Mouse (Mus musculus) monocyte, adult 5-6 weeks (primary cell): ENCODE results near the gene Smok2a. TPM values are rescaled to one million over a fixed set of nuclear protein-coding genes. Genes with fewer than 3 reads are reported as not detected.
"Not testable (repeated sequence)": the region's sequence is repeated elsewhere in the genome, so short reads cannot be mapped to it uniquely, and the experiment has no call there.

Experiments used
- ATAC-seq: fragments of 153-309, 156-312 bp; replicated peaks from 2 replicates; pipeline ENCODE4 v1.8.0; 2017; ENCODE audit warnings: mild to moderate bottlenecking; ENCODE audit not compliant: low TSS enrichment, insufficient number of reproducible peaks, severe bottlenecking, poor library complexity, low FRiP score
- total RNA-seq: library from RNA; stranded (forward); fragments of 200-1000, 200-491, 200-594 nt; gene quantifications from 3 replicates; pipeline ENCODE4 v1.2.3, GENCODE M21; 2017

The Smok2a gene
- total RNA-seq, result not detected in 3 replicates

DNA sequence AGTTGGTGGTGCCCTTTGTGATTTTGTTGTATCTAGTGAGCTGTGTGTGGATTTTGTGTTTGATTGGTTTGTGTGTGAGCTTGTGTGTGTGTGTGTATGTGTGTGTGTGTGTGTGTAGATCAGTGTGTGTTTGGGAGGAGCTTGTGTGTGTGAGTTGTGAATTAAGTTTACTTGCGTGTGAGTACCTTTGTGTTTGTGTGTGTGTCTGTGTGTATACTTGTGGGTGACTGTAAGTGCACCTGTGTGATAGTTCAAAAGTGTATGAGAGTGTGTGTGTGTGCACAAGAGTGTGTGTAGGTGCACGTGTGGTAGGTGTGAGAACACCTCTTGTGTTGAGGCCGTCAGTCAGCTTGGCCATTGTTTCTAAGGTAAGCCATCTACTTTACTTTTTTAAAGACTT is at the start of gene Smok2a:
Gene Smok2a (plus strand): TSS at position 301 of the 400 bp plus-strand sequence.
- no peak for ATAC-seq

DNA sequence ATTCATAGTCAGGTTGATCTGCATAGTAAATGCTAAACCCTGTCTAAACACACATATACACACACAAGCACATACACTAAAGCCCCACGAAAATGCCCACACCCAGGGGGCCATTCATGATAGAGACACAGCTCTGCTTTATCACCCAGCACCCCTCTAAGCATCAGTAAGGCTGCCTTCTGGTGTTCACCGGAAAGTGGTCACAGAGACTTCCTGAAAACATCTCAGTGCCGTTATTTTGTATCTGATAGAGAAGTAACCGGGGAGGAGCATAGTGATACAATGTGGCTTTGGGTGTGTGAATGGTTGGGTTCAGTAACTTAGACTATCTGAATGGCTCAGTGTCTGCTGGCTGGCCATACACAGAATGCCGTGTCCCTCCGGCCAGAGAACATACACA is 47.4 kb upstream of the Smok2a start:
- peak; percentile 21; the same call in 1 of the 2 replicates for ATAC-seq

DNA sequence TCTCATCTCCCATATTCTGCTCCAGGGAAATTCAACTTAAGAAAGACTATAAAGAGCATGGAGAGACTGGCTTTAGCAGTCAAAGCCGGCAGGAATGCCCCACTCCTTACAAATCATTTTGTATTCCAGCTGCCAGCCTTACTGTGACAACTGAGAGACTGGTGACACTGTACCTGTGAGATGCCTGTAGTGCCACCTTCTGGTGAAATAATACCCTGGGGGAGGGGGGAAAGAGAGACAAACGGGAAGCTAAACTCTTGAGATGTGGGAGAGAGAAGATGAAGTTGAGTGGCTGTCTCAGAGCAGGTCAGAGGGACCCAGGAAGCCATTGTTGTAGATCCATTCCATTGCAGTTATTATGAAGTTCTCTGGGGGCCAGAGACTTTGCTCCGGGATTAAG is 47.0 kb upstream of the Smok2a start:
- ATAC-seq, result peak; percentile 50; the same call in 1 of the 2 replicates

DNA sequence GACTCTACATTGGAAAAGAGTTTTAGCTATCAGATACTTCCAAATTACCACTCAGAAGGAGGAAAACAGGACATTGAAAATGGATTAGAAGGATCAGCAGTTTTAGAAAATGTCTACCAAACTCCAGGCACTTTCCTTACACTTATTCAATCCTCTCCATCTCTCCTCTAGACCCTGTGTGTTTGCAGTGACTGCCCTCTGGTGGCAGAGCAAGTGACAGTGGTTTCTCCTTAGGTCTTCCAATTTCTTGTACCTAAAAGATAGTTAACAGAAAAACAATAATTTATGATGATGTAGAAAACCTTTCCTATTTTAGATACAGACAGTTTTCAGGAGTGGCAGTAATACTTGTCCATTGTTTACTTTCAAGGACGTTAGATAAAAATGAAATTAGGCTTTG is 45.4 kb upstream of the Smok2a start:
- ATAC-seq, result 0 out of 2 replicates have a peak, but pooled peaks have one; percentile 44

DNA sequence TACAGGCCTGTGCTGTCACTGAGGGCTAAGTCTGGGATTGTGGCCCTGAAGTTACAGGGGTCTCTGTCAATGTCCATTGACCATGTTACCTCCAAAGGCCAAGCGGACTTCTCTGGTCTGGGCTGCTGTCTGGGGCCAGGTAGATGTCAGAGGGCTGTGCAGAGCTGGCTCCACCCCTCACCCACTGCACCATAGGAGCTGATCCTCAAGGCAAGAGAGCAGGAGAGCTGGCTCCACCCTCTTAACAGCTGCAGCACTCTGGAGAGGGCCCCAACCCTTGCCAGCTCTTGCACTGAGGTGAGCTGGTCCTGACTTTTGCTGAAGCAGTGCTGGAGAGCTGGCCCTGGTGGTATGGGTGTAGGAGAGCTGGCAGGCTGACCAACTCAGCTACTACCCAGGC is 43.2 kb upstream of the Smok2a start:
- not testable (repeated sequence) for ATAC-seq

DNA sequence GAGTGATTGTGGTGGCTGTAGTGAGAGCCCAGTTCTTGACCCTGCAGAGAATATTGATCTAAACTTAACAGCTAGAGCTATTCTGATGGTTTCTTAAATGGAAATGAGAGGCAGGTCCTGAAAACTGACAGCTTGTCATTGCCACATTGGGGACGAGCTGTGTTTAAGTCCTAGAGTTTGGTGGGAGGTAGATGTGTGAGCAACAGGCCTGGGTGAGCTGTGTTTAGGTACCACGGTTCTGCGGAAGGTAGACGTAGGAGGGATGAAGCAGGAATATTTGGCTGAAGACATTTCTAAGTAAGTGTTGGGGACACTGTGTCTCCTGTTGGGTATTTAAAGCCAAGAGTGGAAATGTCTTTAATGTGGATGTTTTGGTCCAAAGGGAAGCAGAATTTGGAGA is 42.0 kb upstream of the Smok2a start:
- ATAC-seq, result not testable (repeated sequence)

DNA sequence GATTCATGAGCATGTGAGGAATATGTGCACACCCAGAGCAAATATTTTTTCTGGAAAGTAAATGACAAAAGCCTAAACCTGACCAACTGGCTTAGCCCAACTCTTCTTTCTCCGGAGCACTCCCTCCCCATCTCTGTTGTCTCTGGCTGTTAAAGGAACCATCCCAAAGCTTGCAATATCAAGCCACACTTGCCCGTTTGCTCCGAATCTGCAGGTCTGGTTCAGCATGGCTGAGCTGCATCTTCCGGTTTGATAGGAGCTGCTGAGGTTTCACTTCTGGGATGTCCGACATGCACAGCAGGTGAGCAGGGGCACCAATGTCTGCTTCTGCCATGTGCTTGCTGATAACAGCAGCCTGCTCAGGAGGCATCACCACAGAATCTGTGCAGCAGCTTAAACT is 40.5 kb upstream of the Smok2a start:
- ATAC-seq, result not testable (repeated sequence)

DNA sequence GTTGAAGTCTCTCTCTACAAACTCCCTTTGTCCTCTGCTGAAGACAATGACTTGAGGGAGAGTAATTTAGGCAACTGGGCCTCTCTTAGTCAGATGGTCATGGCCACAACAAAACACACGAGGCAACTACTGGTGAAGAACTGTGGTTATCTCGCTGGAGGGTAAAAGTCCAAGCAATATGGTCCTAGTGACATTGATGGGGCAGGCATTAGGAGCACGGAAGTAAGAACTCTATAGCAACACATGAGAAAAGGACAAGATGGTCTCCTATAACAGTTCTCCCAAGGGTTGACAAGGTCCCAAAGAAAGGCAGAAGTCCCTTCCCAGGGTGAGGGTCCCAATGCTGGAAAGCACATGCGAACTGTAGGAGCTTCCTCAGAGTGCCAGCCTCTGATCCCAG is 38.3 kb upstream of the Smok2a start:
- not testable (repeated sequence) for ATAC-seq

DNA sequence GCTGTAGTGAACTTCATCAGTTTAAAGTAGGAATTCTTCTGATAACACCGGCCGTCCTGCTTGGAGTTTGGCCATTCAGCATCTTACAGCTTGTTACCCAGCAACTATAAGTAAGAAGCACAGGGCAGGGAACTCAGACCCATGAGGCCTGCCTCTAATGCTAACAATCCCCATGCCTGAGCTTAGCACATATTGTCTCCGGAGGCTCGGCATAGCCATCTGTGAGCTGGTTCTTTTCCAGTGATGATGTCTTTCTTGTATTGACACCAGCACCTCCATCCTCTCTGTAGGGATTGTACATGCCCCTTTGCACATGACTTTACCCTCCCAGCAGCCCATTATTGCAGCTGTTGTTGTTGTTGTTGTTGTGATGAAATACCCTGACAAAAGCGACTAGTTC is 36.5 kb upstream of the Smok2a start:
- ATAC-seq, result not testable (repeated sequence)

DNA sequence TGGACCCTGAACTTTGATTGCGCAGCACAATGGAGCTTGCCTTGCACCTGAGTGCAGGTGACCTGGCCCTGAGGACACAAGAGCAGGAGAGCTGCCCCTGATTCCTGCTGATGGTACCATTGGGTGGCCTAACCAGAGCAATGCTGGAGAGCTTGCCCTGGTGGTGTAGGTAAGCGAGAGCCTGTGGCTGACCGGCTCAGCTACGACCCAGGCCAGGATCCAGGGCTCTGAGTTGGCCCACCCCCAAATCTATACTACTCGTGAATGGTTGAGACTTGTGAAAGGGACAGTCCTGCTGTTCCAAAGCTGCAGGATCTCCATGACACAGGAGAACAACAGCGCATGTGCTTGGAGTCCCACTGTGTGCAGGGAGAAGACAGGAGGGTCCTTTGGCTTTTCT is 34.4 kb upstream of the Smok2a start:
- ATAC-seq, result not testable (repeated sequence)

DNA sequence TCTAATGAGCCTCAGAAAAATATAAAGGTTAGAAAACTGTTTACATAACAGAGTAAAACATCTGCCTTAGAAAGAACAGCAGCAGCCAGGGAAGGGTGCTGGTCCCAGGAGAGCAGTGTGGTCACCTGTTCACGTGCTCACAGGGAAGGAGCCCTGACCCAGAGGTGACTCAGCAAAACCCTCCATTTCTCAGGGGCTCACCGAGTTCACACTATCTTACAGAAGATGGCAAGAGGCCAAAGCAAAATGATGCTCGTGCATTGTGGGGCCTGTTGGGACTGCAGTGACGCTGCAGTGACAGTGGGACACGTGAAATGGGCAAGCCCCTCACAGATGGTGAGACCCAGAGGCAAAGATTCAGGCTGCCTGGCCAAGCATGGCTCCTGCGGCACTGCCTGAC is 33.4 kb upstream of the Smok2a start:
- ATAC-seq, result not testable (repeated sequence)

DNA sequence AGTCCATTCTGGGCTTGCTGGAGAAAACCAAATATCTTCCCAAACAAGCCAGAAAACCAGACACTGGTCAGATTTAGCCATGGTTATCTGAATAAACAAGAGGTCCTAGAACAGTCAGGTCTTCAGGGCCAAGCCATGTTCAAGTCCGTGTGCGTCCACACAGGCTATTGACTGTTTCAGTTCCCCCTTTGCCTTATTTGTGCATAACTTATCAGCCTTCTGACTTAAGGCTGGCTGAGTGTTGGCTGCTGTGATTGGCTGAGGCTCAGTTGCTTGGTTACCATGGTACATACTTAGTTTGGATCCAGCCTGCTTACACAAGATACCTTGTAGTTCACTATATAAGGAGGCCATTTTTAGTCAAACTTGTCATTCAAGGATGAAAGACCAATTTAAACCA is 32.1 kb upstream of the Smok2a start:
- not testable (repeated sequence) for ATAC-seq

DNA sequence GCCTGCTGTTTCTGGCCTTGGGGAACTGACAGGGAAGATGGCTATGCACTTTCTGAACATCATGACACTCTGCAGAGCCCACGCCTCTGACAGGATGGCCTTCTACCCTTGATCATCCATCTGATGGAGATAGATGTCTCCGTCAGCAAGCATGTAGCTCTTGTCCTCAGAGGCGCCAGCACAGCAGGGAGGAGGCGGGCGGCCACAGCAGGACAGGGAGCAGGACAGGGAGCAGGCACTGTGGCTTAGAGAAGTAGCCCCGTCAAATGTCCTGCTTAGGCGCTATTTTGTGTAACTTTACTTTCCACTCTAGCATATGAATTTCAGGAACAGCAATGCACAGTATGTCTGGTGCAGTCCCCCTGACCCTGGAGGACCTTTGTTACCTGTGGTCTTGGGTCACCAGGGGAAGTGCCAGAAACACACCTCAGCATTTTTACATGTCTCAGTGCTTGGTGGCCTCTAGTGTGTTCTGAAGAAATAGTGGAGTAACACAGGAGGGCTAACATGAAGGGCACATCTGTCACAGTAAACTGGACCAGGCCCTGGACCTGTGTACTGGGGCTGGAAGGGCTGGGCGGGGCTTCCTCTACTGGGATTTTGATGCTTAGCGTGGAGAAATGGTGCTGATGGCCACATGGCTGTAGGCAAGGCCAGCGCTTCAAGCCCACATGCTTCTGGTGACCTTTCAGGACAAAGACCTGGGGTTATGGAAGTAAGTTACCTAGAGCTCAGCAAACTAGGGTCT is 30.0 kb upstream of the Smok2a start:
- not testable (repeated sequence) for ATAC-seq

DNA sequence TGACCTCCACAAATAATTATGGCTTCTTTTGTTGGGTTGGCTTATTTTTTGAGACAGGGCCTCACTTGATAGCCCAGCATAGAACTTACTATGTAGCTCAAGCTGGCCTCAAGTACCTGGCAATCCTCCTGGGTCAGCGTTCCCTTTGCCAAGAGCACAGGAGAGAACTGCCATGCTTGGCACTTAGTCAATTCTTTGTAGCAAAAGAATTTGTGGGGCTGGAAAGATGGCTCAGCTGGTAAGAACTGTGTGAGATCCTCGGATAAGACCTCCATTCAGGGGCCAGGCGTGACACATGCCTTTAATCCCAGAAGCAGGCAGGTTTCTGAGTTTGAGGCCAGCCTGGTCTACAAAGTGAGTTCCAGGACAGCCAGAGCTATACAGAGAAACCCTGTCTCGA is 24.5 kb upstream of the Smok2a start:
- ATAC-seq, result not testable (repeated sequence)

DNA sequence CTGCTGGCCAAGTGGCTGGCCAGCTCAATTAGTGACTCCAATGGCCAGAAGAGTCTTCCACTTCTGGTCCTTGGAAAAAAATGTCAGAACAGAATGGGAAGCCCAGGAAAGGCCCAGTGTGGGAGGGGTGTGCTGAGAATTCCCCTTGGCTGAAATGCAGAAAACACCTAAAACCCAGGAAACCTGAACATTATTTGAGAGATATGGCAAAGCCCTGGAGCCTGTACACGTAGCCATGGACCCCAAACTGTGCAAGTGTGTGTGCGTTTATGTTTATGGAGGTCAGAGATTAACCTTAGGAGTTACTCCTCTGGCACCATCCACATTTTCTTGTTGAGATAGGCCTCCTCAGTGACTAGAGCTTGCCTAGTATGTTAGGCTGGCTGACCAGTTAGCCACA is 22.2 kb upstream of the Smok2a start:
- ATAC-seq, result not testable (repeated sequence)

DNA sequence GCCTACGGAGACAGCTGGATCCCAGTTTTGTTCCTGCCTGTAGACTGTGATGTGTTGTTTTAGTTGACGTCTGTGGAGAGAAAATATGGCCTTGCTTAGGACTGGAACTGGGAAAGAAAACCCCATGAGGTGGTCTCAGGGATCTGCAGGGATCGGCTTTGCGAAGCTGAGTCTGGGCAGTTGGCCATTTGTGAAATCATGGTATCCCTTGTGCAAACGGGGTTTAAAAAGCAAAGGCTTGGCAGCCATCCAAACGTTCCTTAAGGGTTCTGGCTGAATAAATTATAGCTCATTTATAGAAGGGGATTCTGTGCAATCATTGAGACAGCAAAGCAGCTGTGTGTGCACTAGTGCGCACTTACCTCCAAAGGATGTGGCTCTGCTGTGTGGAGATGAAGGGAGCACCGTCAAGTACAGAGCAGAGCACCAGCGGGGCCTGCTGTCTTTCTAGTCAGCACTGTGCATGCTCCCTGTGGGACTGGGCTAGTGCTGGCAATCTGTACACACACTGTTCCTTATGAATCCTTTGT is 21.0 kb upstream of the Smok2a start:
- not testable (repeated sequence) for ATAC-seq

DNA sequence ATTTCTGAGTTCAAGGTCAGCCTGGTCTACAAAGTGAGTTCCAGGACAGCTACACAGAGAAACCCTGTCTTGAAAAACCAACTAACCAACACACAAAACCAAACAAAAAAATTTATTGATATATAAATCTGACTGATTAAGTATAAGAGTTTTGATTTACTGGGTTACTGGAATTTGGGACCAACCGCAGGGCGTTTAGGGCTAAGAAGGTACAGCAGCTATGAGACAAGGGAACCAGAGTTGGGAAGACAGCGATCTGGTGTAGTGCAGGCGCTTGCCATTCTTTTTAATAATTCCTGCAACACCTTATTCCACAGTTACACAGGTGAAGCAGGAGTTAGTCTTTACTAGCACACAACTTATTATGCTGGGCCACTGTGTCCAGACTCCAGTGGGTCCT is 19.4 kb upstream of the Smok2a start:
- ATAC-seq, result not testable (repeated sequence)

DNA sequence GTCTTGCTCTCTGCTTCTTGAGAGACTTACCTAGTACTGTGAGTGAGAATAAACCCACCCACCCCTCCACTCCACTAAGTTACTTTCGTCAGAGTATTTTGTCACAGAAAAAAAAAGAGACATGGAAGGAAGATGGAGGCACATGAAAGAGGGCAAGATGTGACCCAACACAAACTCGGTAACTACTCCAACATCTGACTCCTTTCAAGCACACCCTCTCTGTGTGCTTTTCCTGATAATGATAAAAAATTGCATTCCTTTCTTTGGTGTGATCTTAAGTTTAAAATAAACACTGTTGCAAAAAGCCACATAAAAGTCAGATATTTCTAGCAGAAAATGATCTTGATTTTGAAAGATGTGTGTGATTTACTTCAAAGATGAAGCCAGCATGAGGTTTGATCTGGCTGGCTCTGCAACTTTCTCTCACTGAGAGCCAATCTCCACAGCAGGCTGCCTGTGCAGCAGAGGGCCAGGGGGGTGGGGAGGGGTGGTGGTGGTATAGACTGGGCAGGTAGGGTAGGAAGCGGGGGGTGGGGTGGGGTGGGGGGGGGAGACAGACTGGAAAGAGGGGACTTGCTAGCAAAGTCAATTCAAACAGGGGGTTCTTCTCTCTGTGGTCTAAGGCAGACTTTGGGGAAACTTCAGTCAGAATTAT is 18.4 kb upstream of the Smok2a start:
- not testable (repeated sequence) for ATAC-seq

DNA sequence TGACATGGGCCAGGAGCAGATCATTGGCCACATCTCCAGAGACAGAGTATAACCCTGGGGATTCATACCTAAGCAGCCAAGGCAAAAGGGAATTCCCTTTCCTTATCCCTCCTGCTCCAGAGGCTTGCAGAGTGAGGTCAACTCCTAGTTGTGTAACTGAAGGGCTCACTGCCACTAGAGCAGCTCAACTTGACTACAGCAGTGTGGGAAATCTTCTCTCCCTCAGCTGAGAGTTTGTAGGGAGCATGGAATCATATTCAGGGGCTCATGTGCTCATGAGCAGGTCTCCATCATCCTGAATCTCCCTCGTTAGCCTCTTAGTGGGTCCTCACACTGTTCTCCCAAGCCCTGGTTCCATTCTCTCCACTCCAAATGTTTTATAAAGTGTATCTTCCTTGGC is 15.7 kb upstream of the Smok2a start:
- not testable (repeated sequence) for ATAC-seq

DNA sequence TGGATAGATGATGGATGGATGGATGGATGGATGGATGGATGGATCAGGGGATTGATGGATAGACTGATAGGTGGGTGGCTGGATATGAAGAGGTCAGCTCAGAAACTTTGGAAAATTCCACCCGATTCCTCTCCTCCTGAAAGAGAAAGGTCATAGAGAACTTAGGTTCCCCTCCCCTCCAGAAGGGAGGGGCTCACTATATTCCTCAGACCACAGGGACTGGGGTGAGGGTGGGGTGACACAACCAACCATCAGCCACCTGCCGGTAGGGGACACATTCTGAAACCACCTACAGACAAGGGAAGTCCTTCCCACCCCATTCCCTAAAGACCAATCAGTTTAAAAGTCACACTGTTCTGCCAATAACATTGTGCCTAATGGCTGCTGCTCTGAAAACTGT is 14.5 kb upstream of the Smok2a start:
- ATAC-seq, result no peak
